Mouse (Mus musculus) lung, postnatal 0 days (tissue): ENCODE data around the gene Ms4a18. TPM values are rescaled to one million over a fixed set of nuclear protein-coding genes. Genes with fewer than 3 reads are reported as not detected.

Experiments used
- ATAC-seq: fragments of 200-750 bp; cut with Nextera tagmentation; 2 replicates; pipeline ENCODE4 v1.8.0; 2017; ENCODE audit warnings: moderate library complexity
- DNase-seq: peaks from one replicate; pipeline ENCODE4 v3.0.0-alpha.2; 2016; ENCODE audit warnings: low spot score
- H3K27ac ChIP-seq: fragments of 300-500 bp; sonication (generic); 2 replicates; pipeline ENCODE4 v1.5.1; 2014; ENCODE audit warnings: antibody characterized with exemption, mild to moderate bottlenecking, low read length, mixed read lengths
- H3K27me3 ChIP-seq: fragments of 300-500 bp; sonication (generic); replicated peaks from 2 replicates; pipeline ENCODE4 v1.6.1; 2014; ENCODE audit warnings: low read length, mixed read lengths; ENCODE audit not compliant: insufficient read depth
- H3K36me3 ChIP-seq: fragments of 300-500 bp; sonication (generic); 2 replicates; pipeline ENCODE4 v1.6.1; 2014; ENCODE audit warnings: low read length, mixed read lengths; ENCODE audit not compliant: insufficient read depth
- H3K4me1 ChIP-seq: fragments of 300-500 bp; sonication (generic); 2 replicates; pipeline ENCODE4 v1.6.1; 2014; ENCODE audit warnings: antibody characterized with exemption, low read depth, low read length, mixed read lengths; ENCODE audit not compliant: insufficient read depth
- H3K4me2 ChIP-seq: fragments of 300-500 bp; sonication (generic); replicated peaks from 2 replicates; pipeline ENCODE4 v1.6.1; 2014; ENCODE audit warnings: low read depth, mild to moderate bottlenecking, low read length, moderate library complexity, mixed read lengths
- H3K4me3 ChIP-seq: fragments of 300-500 bp; sonication (generic); 2 replicates; pipeline ENCODE4 v1.5.1; 2014; ENCODE audit warnings: low read depth, low read length
- H3K9ac ChIP-seq: fragments of 300-500 bp; sonication (generic); replicated peaks from 2 replicates; pipeline ENCODE4 v1.6.1; 2014; ENCODE audit warnings: low read depth, mild to moderate bottlenecking
- H3K9me3 ChIP-seq: fragments of 300-500 bp; sonication (generic); 2 replicates; pipeline ENCODE4 v1.6.1; 2016; ENCODE audit warnings: low read length, mixed read lengths
- CTCF ChIP-seq: IDR thresholded peaks from 2 replicates; pipeline ENCODE4 v1.5.1; 2016; ENCODE audit warnings: antibody characterized with exemption, mild to moderate bottlenecking
- EP300 ChIP-seq: IDR thresholded peaks from 2 replicates; pipeline ENCODE4 v1.6.1; 2016; ENCODE audit warnings: antibody characterized with exemption, mild to moderate bottlenecking, control low read depth
- WGBS: fragments of 180-500 bp; shearing (Covaris S2); extraction: QIAGEN DNeasy Blood & Tissue Kit; methylation state at CpG from one replicate; pipeline ENCODE4 v1.1.7; 2014; 5-methylcytosine and 5-hydroxymethylcytosine counted together
- polyA plus RNA-seq: library from polyadenylated mRNA; unstranded; fragments of >200 nt; fragmentation: Nextera tagmentation; extraction: Ambion mirVana; gene quantifications from 2 replicates; pipeline ENCODE4 v1.2.1, GENCODE M21; 2015

Ms4a18 gene
- polyA plus RNA-seq, 1 experiment from 2014 or later: not detected

GRCm38 (mm10) chr19:10988563-10988962, 29.3 kb downstream of the Ms4a18 start:
- WGBS: 88% methylated on average over 1 of the region's 1 CpGs
- Histone ChIP-seq H3K9ac (no peak overlapping the region), H3K4me2 (no peak overlapping the region), H3K4me1 (no peaks in the 10 kb centered on the region), H3K36me3 (no peaks in the 10 kb centered on the region), H3K9me3 (no peaks in the 10 kb centered on the region), H3K27me3 (no peaks in the 10 kb centered on the region), H3K4me3 (no peak overlapping the region), H3K27ac (no peak overlapping the region)
- TF ChIP-seq EP300 (no peak), CTCF (no peak)
- ATAC-seq (no peak), DNase-seq (no peak)

DNA sequence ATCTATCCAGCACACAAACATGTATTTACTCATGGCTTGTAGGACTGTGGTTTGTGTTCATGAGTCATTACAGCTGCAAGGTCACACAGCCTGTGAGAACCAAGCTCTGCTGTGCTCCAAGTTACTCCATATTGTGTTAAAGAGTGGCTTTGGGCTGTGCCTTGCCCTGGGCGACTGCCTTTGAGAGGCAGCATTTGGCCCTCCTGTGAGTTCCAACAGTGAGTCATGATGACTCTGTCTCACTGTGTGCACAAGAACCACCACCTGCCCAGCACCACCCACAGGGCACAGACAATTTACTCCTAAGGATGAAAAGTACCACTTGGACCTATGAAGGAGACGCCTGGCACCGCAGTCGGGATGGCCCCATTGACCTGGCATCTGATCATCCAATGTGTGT, 31.9 kb downstream of the Ms4a18 start:
- no peaks in the 10 kb centered on the region for H3K27me3 ChIP-seq
- H3K9me3 ChIP-seq: no peaks in the 10 kb centered on the region
- no peak overlapping the region for H3K27ac ChIP-seq
- TF ChIP-seq EP300 (no peak), CTCF (no peak)
- WGBS: 82% methylated on average over 4 of the region's 4 CpGs
- no peak overlapping the region for H3K4me3 ChIP-seq
- H3K9ac ChIP-seq: no peak overlapping the region
- H3K4me2 ChIP-seq: no peak overlapping the region
- no peaks in the 10 kb centered on the region for H3K4me1 ChIP-seq
- no peak for ATAC-seq
- DNase-seq: no peak
- H3K36me3 ChIP-seq: no peaks in the 10 kb centered on the region

GRCm38 (mm10) chr19:10984551-10984950, 33.3 kb downstream of the Ms4a18 start:
- no peak overlapping the region for H3K9ac ChIP-seq
- no peak for TF ChIP-seq CTCF
- no peak for TF ChIP-seq EP300
- H3K9me3 ChIP-seq: no peaks in the 10 kb centered on the region
- no peaks in the 10 kb centered on the region; the same call in 1 of the 2 replicates for H3K4me1 ChIP-seq
- DNase-seq (no peak), ATAC-seq (no peak)
- H3K27me3 ChIP-seq: no peaks in the 10 kb centered on the region
- H3K36me3 ChIP-seq: no peaks in the 10 kb centered on the region
- H3K27ac ChIP-seq: no peak overlapping the region
- no peak overlapping the region for H3K4me2 ChIP-seq
- 72% methylated on average over 13 of the region's 13 CpGs for whole genome bisulfite sequencing
- H3K4me3 ChIP-seq: no peak overlapping the region

DNA sequence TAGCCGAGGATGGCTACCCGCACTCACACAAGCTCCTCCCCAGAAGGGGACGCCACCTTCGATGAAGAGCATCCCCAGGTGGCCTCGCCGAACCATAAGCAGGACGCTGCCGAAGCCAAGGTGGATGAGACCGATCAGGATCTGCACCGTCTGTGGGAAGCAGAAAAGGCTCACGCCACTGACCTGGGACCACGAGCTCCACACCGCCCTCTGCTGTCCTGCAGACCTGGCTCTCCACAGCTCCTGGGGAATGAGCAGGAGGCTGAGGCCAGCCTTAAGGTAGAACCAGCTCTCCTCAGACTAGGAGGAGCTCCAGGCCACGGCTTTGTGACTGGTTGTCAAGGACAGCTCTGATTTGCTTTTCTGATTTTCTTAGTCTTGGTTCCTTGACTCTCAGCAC, 34.7 kb downstream of the Ms4a18 start:
- ATAC-seq: no peak
- Histone ChIP-seq H3K27me3 (no peaks in the 10 kb centered on the region), H3K9ac (no peak overlapping the region), H3K27ac (no peak overlapping the region), H3K36me3 (no peaks in the 10 kb centered on the region), H3K4me1 (no peaks in the 10 kb centered on the region; the same call in 1 of the 2 replicates), H3K4me2 (no peak overlapping the region), H3K4me3 (no peak overlapping the region), H3K9me3 (no peaks in the 10 kb centered on the region)
- peak; percentile 58 for DNase-seq
- 21% methylated on average over 14 of the region's 14 CpGs for WGBS
- TF ChIP-seq EP300: no peak
- peak; percentile 75 for TF ChIP-seq CTCF

DNA sequence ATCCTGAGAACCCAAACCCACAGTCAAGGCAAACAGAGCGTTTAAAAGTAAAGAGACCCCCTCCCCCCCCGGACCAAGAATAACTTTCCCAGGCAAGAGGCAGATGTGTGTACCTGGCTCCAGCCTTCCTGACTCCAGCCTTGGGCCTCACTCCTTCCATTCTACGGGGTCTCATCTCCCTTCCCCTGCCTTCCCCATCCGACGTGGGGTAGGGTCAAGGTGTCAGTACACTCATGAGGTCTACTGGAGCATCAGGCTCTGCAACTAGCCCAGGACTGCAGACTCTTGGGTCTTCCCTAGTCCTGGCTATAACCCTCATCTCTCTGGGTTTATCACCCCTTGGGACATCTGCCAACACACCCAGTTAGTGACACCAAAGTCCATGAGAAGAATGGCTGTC, 37.6 kb downstream of the Ms4a18 start:
- no peaks in the 10 kb centered on the region; the same call in 1 of the 2 replicates for H3K4me1 ChIP-seq
- H3K9me3 ChIP-seq: no peaks in the 10 kb centered on the region
- no peak overlapping the region for H3K9ac ChIP-seq
- ATAC-seq (no peak), DNase-seq (no peak)
- WGBS: 74% methylated on average over 5 of the region's 5 CpGs
- H3K4me2 ChIP-seq: no peak overlapping the region; the same call in 1 of the 2 replicates
- TF ChIP-seq EP300: no peak
- TF ChIP-seq CTCF: no peak
- no peak overlapping the region for H3K27ac ChIP-seq
- H3K36me3 ChIP-seq: no peaks in the 10 kb centered on the region
- H3K4me3 ChIP-seq: no peak overlapping the region
- no peaks in the 10 kb centered on the region for H3K27me3 ChIP-seq

DNA sequence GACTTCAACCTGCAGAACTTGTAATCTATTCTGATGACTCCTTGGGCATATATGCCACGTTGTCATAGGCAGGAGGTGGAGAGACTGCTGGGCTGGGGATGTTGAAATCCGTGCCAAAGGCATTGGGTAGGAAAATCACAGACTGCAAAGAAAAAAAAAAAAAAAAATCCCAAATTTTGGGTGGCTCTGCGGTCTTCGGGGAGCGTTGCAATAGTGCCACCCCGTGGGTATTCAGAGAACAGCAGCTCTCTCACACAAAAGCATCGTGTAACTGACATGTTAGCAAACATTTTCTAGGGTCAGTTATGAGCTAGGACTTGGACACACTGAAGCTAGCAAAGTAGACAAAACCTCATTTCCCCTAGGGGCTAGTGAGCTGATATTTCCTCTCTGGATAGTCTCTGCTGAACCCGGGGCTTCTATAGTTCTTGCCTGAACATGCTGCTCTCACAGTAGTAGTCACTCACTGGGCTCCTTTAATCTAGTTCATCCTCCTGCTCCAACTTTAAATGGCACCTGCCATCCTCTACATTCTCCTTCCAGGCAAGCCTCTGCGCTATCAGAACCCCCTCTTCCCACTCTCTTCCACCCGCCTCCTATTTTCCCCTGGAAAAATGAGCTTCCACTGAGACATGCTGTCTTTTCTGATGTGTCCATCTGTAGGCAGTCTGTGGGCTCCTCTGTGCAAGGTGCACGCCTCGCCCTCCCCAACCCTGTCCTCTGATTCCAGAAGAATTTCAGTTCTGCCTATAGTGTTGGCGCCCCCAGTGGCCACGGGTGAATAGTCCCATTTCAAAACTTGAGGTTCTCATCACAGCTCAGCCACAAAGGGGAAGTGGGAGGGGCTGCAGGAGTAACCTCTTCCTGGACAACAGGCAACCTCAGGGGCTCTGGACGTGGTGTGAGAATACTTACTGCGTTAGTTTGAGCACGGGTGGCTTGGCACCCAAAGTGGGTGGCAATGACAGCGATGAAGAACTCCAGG, 38.4 kb downstream of the Ms4a18 start:
- Histone ChIP-seq H3K4me2 (peak overlapping the region; percentile 14; the same call in 1 of the 2 replicates), H3K9me3 (no peaks in the 10 kb centered on the region), H3K4me3 (no peak overlapping the region), H3K27me3 (no peaks in the 10 kb centered on the region), H3K9ac (no peak overlapping the region), H3K4me1 (no peaks in the 10 kb centered on the region; the same call in 1 of the 2 replicates), H3K36me3 (no peaks in the 10 kb centered on the region), H3K27ac (no peak overlapping the region)
- WGBS: 13% methylated on average over 18 of the region's 18 CpGs
- DNase-seq: peak; percentile 88
- ATAC-seq: peak; percentile 58
- TF ChIP-seq CTCF (peak; percentile 81), EP300 (no peak)
